Mouse (Mus musculus): Measurements from ENCODE around the gene Ngdn. TPM values are rescaled to one million over a fixed set of nuclear protein-coding genes. Genes with fewer than 3 reads are reported as not detected.

The Ngdn gene
- total and polyA plus RNA-seq, 2 experiments from 2014 or later: 50.1 to 50.9 TPM

GRCm38 (mm10) chr14:55003878-55004855, 11.1 kb upstream of the Ngdn start:
- H3K4me1 ChIP-seq (ENCODE audit: control insufficient read depth, insufficient read depth): peaks cover 25% of the 10 kb centered on the region
- no peak overlapping the region for H3K4me3 ChIP-seq (ENCODE audit: low read depth, low read length)
- no peak for TF ChIP-seq CTCF (IDR thresholded peaks at IDR 0.05; ENCODE audit: low read depth)
- peak; percentile 97 for TF ChIP-seq EP300 (IDR thresholded peaks at IDR 0.05; ENCODE audit: low read depth)
- H3K4me2 ChIP-seq (ENCODE audit: low read depth, low read length): peak overlapping the region; percentile 38
- peak overlapping the region; percentile 97 for H3K27ac ChIP-seq (ENCODE audit: low read depth)
- H3K9me3 ChIP-seq (replicated peaks; ENCODE audit: control insufficient read depth, low read length): no peaks in the 10 kb centered on the region
- H3K36me3 ChIP-seq (replicated peaks; ENCODE audit: control insufficient read depth, insufficient read depth, low read length): no peaks in the 10 kb centered on the region
- H3K27me3 ChIP-seq (ENCODE audit: control insufficient read depth, insufficient read depth, low read length): no peaks in the 10 kb centered on the region
- ATAC-seq (ENCODE audit: insufficient read depth, low read depth) (peak; percentile 83), DNase-seq (ENCODE audit: low spot score) (peak; percentile 95)
- WGBS: 15% methylated on average over 18 of the region's 18 CpGs
- H3K9ac ChIP-seq (replicated peaks; ENCODE audit: low read depth, low read length): peak overlapping the region; percentile 54

- Histone ChIP-seq H3K9ac (replicated peaks; ENCODE audit: low read depth, low read length) (no peak overlapping the region), H3K27ac (ENCODE audit: low read depth) (peak overlapping the region; percentile 97), H3K4me2 (ENCODE audit: low read depth, low read length) (no peak overlapping the region), H3K9me3 (replicated peaks; ENCODE audit: control insufficient read depth, low read length) (no peaks in the 10 kb centered on the region), H3K36me3 (replicated peaks; ENCODE audit: control insufficient read depth, insufficient read depth, low read length) (no peaks in the 10 kb centered on the region), H3K4me3 (ENCODE audit: low read depth, low read length) (no peak overlapping the region), H3K4me1 (ENCODE audit: control insufficient read depth, insufficient read depth) (peaks cover 25% of the 10 kb centered on the region), H3K27me3 (ENCODE audit: control insufficient read depth, insufficient read depth, low read length) (no peaks in the 10 kb centered on the region)
- TF ChIP-seq CTCF (IDR thresholded peaks at IDR 0.05; ENCODE audit: low read depth) (no peak), EP300 (IDR thresholded peaks at IDR 0.05; ENCODE audit: low read depth) (no peak)
- ATAC-seq (ENCODE audit: insufficient read depth, low read depth) (no peak), DNase-seq (ENCODE audit: low spot score) (peak; percentile 19)
- 22% methylated on average over 2 of the region's 2 CpGs for WGBS
Observed at GRCm38 (mm10) chr14:55005506-55005905, 9.7 kb upstream of the Ngdn start.

- 74% methylated on average over 8 of the region's 8 CpGs for WGBS
- no peak overlapping the region for H3K4me2 ChIP-seq (ENCODE audit: low read depth, low read length)
- ATAC-seq (ENCODE audit: insufficient read depth, low read depth) (no peak), DNase-seq (ENCODE audit: low spot score) (no peak)
- peak overlapping the region; percentile 97 for H3K27ac ChIP-seq (ENCODE audit: low read depth)
- H3K4me3 ChIP-seq (ENCODE audit: low read depth, low read length): no peak overlapping the region
- no peak overlapping the region for H3K9ac ChIP-seq (replicated peaks; ENCODE audit: low read depth, low read length)
- H3K27me3 ChIP-seq (ENCODE audit: control insufficient read depth, insufficient read depth, low read length): no peaks in the 10 kb centered on the region
- no peaks in the 10 kb centered on the region for H3K9me3 ChIP-seq (replicated peaks; ENCODE audit: control insufficient read depth, low read length)
- TF ChIP-seq CTCF (IDR thresholded peaks at IDR 0.05; ENCODE audit: low read depth): no peak
- no peak for TF ChIP-seq EP300 (IDR thresholded peaks at IDR 0.05; ENCODE audit: low read depth)
- H3K36me3 ChIP-seq (replicated peaks; ENCODE audit: control insufficient read depth, insufficient read depth, low read length): no peaks in the 10 kb centered on the region
- H3K4me1 ChIP-seq (ENCODE audit: control insufficient read depth, insufficient read depth): peaks cover 25% of the 10 kb centered on the region
Observed at GRCm38 (mm10) chr14:55005967-55006366, 9.3 kb upstream of the Ngdn start.

- Histone ChIP-seq H3K4me3 (ENCODE audit: low read depth, low read length) (no peak overlapping the region), H3K27me3 (ENCODE audit: control insufficient read depth, insufficient read depth, low read length) (no peaks in the 10 kb centered on the region), H3K4me1 (ENCODE audit: control insufficient read depth, insufficient read depth) (peaks cover 25% of the 10 kb centered on the region), H3K36me3 (replicated peaks; ENCODE audit: control insufficient read depth, insufficient read depth, low read length) (no peaks in the 10 kb centered on the region), H3K27ac (ENCODE audit: low read depth) (peak overlapping the region; percentile 97), H3K9ac (replicated peaks; ENCODE audit: low read depth, low read length) (no peak overlapping the region), H3K4me2 (ENCODE audit: low read depth, low read length) (no peak overlapping the region), H3K9me3 (replicated peaks; ENCODE audit: control insufficient read depth, low read length) (no peaks in the 10 kb centered on the region)
- 62% methylated on average over 3 of the region's 3 CpGs for WGBS
- DNase-seq (ENCODE audit: low spot score) (no peak), ATAC-seq (ENCODE audit: insufficient read depth, low read depth) (no peak)
- TF ChIP-seq EP300 (IDR thresholded peaks at IDR 0.05; ENCODE audit: low read depth) (no peak), CTCF (IDR thresholded peaks at IDR 0.05; ENCODE audit: low read depth) (no peak)
Observed at GRCm38 (mm10) chr14:55006541-55006940, 8.7 kb upstream of the Ngdn start.

- H3K36me3 ChIP-seq (replicated peaks; ENCODE audit: control insufficient read depth, insufficient read depth, low read length): no peaks in the 10 kb centered on the region
- no peak overlapping the region for H3K9ac ChIP-seq (replicated peaks; ENCODE audit: low read depth, low read length)
- TF ChIP-seq EP300 (IDR thresholded peaks at IDR 0.05; ENCODE audit: low read depth) (no peak), CTCF (IDR thresholded peaks at IDR 0.05; ENCODE audit: low read depth) (no peak)
- no peaks in the 10 kb centered on the region for H3K9me3 ChIP-seq (replicated peaks; ENCODE audit: control insufficient read depth, low read length)
- no peak overlapping the region for H3K4me2 ChIP-seq (ENCODE audit: low read depth, low read length)
- H3K27me3 ChIP-seq (ENCODE audit: control insufficient read depth, insufficient read depth, low read length): no peaks in the 10 kb centered on the region
- WGBS: 88% methylated on average over 9 of the region's 9 CpGs
- DNase-seq (ENCODE audit: low spot score) (no peak), ATAC-seq (ENCODE audit: insufficient read depth, low read depth) (no peak)
- no peak overlapping the region for H3K4me3 ChIP-seq (ENCODE audit: low read depth, low read length)
- peaks cover 19% of the 10 kb centered on the region for H3K4me1 ChIP-seq (ENCODE audit: control insufficient read depth, insufficient read depth)
- H3K27ac ChIP-seq (ENCODE audit: low read depth): 0 out of 2 replicates have a peak overlapping the region, but pooled peaks have one; percentile 8
Observed at GRCm38 (mm10) chr14:55007120-55007908, 7.9 kb upstream of the Ngdn start.
